12 mouse cellular contexts compared by ENCODE assay signal in genomic region chr11:70518923-70519322, GRCm38 (mm10). TPM values are rescaled to one million over a fixed set of nuclear protein-coding genes. Genes with fewer than 3 reads are reported as not detected.
DNase-seq lines count a peak whose midpoint lies in the region; ATAC-seq and TF ChIP-seq lines count a peak whose summit lies in the region.
"Had no signal": no experiment of that assay in that cellular context is flagged by ENCODE, and none has a peak within 500 bp of the region (broad histone marks: within the 10 kb centered on the region; RNA-seq: fewer than 3 reads in every experiment).

TSS of gene Gltpd2 (plus strand) at chr11:70519196.

- peaks cover 13% of the 10 kb centered on the region; the same call in 1 of the 2 replicates for H3K27me3 ChIP-seq in heart, embryonic 10.5 days (ENCODE audit: insufficient read depth, poor library complexity, severe bottlenecking)
- no peaks in the 10 kb centered on the region for H3K27me3 ChIP-seq in hindbrain, embryonic 11.5 days (ENCODE audit: control insufficient read depth, insufficient read depth, low read length)
- no peaks in the 10 kb centered on the region for H3K27me3 ChIP-seq in liver, postnatal 0 days (ENCODE audit: insufficient read depth, low read length)

- H3K4me3 ChIP-seq in heart, embryonic 10.5 days, result peak within 1 kb of the TSS; percentile 53
- peak within 1 kb of the TSS; percentile 55 to 61 for H3K4me3 ChIP-seq in ES-E14 (ENCODE audit: insufficient read depth in 1 of 2, low read depth in 1 of 2, low read length in 2 of 2, poor library complexity in 1 of 2, severe bottlenecking in 1 of 2)
- peak within 1 kb of the TSS; percentile 18; the same call in 1 of the 2 replicates for H3K4me3 ChIP-seq in hindbrain, embryonic 11.5 days (ENCODE audit: low read depth, low read length)
- H3K4me3 ChIP-seq in liver, postnatal 0 days (ENCODE audit: low read depth, low read length), result peak within 1 kb of the TSS; percentile 25

- H3K27ac ChIP-seq in heart, embryonic 10.5 days, result peak within 1 kb of the TSS; percentile 86
- no peak within 1 kb of the TSS for H3K27ac ChIP-seq in ES-E14 (ENCODE audit: insufficient read depth, low read depth, low read length, poor library complexity, severe bottlenecking)
- H3K27ac ChIP-seq in hindbrain, embryonic 11.5 days (ENCODE audit: low read depth, low read length), result no peak within 1 kb of the TSS
- H3K27ac ChIP-seq in liver, postnatal 0 days (ENCODE audit: low read depth), result peak within 1 kb of the TSS; percentile 62
- H3K27ac ChIP-seq: macrophage had no signal

- WGBS in heart, embryonic 10.5 days, result 78% methylated on average over 10 of the region's 10 CpGs
- 74% methylated on average over 10 of the region's 10 CpGs for WGBS in hindbrain, embryonic 11.5 days
- WGBS in liver, postnatal 0 days (ENCODE audit: insufficient replicate concordance), result 65% methylated on average over 10 of the region's 10 CpGs

- TF ChIP-seq CTCF in liver, postnatal 0 days (IDR thresholded peaks at IDR 0.05; ENCODE audit: low read depth), result no peak

- no peak for DNase-seq in heart, embryonic 10.5 days (ENCODE audit: low spot score)
- no peak for DNase-seq in heart, postnatal 14 days
- no peak for DNase-seq in ES-E14 (ENCODE audit: low read depth, low spot score)
- DNase-seq in hindbrain, embryonic 11.5 days (ENCODE audit: low spot score), result no peak
- DNase-seq in liver, postnatal 0 days, result peak; percentile 24
- no peak for DNase-seq in embryo, embryonic 11 days
- no peak for DNase-seq in ovary, adult 18-20 months (ENCODE audit: low spot score)
- DNase-seq in frontal cortex, postnatal 10 days (ENCODE audit: low spot score in 2 of 2), result no peak
- DNase-seq: adrenal gland, postnatal 25 days had no signal

- intact Hi-C loops in heart, postnatal 14 days (cut with DNase I), result no loop called here

- peak within 1 kb of the TSS; percentile 58 for H3K9ac ChIP-seq in ES-E14 (ENCODE audit: insufficient read depth, low read depth, low read length, poor library complexity, severe bottlenecking)
- peak within 1 kb of the TSS; percentile 70 for H3K9ac ChIP-seq in hindbrain, embryonic 11.5 days (ENCODE audit: low read depth, low read length)
- peak within 1 kb of the TSS; percentile 49 for H3K9ac ChIP-seq in liver, postnatal 0 days (replicated peaks)

- no peak for ATAC-seq in hindbrain, embryonic 11.5 days (ENCODE audit: low FRiP score)
- ATAC-seq in liver, postnatal 0 days, result peak; percentile 64; the same call in 1 of the 2 replicates

- no peaks in the 10 kb centered on the region for H3K9me3 ChIP-seq in heart, embryonic 10.5 days
- no peaks in the 10 kb centered on the region for H3K9me3 ChIP-seq in ES-E14 (ENCODE audit: control insufficient read depth, insufficient read depth, low read depth, low read length)
- H3K9me3 ChIP-seq in hindbrain, embryonic 11.5 days (ENCODE audit: control insufficient read depth, low read length), result no peaks in the 10 kb centered on the region
- no peaks in the 10 kb centered on the region for H3K9me3 ChIP-seq in liver, postnatal 0 days (ENCODE audit: low read length)

- no peak for TF ChIP-seq EP300 in liver, postnatal 0 days (IDR thresholded peaks at IDR 0.05; ENCODE audit: low read depth)

- H3K4me1 ChIP-seq in heart, embryonic 10.5 days, result peaks cover 14% of the 10 kb centered on the region
- peaks cover 0 to 4% of the 10 kb centered on the region in 2 experiments; a peak in 1 of 4 replicates for H3K4me1 ChIP-seq in ES-E14 (ENCODE audit: control insufficient read depth in 2 of 2, insufficient read depth in 2 of 2, low read length in 2 of 2, poor library complexity in 1 of 2)
- H3K4me1 ChIP-seq in hindbrain, embryonic 11.5 days (replicated peaks; ENCODE audit: control insufficient read depth, insufficient read depth, low read length), result no peaks in the 10 kb centered on the region; the same call in 1 of the 2 replicates
- peaks cover 8% of the 10 kb centered on the region for H3K4me1 ChIP-seq in liver, postnatal 0 days (ENCODE audit: insufficient read depth)

- in situ Hi-C loops in ES-E14 (cut with MboI; ENCODE audit: low sequenced_read_pairs in 2 of 2, unreplicated experiment in 2 of 2), result no loop called here

- no peaks in the 10 kb centered on the region for H3K36me3 ChIP-seq in heart, embryonic 10.5 days
- H3K36me3 ChIP-seq in ES-E14 (ENCODE audit: control insufficient read depth, insufficient read depth, low read length, poor library complexity, severe bottlenecking), result no peaks in the 10 kb centered on the region
- no peaks in the 10 kb centered on the region for H3K36me3 ChIP-seq in hindbrain, embryonic 11.5 days (ENCODE audit: control insufficient read depth, insufficient read depth, low read length)
- no peaks in the 10 kb centered on the region for H3K36me3 ChIP-seq in liver, postnatal 0 days (replicated peaks; ENCODE audit: insufficient read depth, low read length)

- H3K4me2 ChIP-seq in hindbrain, embryonic 11.5 days (replicated peaks; ENCODE audit: low read depth, low read length), result peak within 1 kb of the TSS; percentile 38
- peak within 1 kb of the TSS; percentile 59 for H3K4me2 ChIP-seq in liver, postnatal 0 days (ENCODE audit: low read depth, low read length)

TF ChIP-seq in ES-E14, 5 proteins besides CTCF, POLR2A, EP300 and RAD21:
- no peak for TF ChIP-seq HCFC1 (IDR thresholded peaks at IDR 0.05; ENCODE audit: borderline replicate concordance, insufficient read depth, low read length)
- no peak for TF ChIP-seq ZNF384 (IDR thresholded peaks at IDR 0.05; ENCODE audit: low read depth, low read length)
- TF ChIP-seq MAFK (IDR thresholded peaks at IDR 0.05; ENCODE audit: insufficient read depth, low read depth, low read length), result no peak
- no peak for TF ChIP-seq CHD2 (IDR thresholded peaks at IDR 0.05; ENCODE audit: low read depth, low read length)
- TF ChIP-seq ZC3H11A (IDR thresholded peaks at IDR 0.05; ENCODE audit: borderline replicate concordance, low read depth, low read length), result no peak

RNA-seq across cellular contexts. Expression of gene Gltpd2, which starts in this region (rescaled TPM):
- polyA plus RNA-seq in heart, embryonic 10.5 days (2016; fragmentation: Nextera tagmentation; extraction: Ambion mirVana), result 0.25 and 4.3 TPM in 2 replicates
- total RNA-seq in heart, postnatal 14 days (2021), result not detected
- 0.42 and 0.54 TPM in 2 replicates for total RNA-seq in ES-E14 (2012; rRNA removed)
- polyA plus RNA-seq in hindbrain, embryonic 11.5 days (2014; fragmentation: Nextera tagmentation; extraction: Ambion mirVana), result 0.14 and 0.45 TPM in 2 replicates
- 28.0 and 30.8 TPM in 2 replicates for polyA plus RNA-seq in liver, postnatal 0 days (2015; fragmentation: Nextera tagmentation; extraction: Ambion mirVana)
- total RNA-seq: adrenal gland, postnatal 25 days; gastrocnemius, adult 18-20 months had no signal
- polyA plus RNA-seq: C2C12, macrophage had no signal

Comparison
In these comparisons a context has a peak if more than half of its experiments do, and no peak if none do; other contexts are left out.
1. H3K27ac ChIP-seq: peak in heart, embryonic 10.5 days (single experiment) and liver, postnatal 0 days (single experiment); none in ES-E14 (single experiment) and hindbrain, embryonic 11.5 days (single experiment).
2. Peak in every context shown above with its lines, with median percentiles within 50 percentile points of each other: H3K4me3 ChIP-seq and H3K9ac ChIP-seq.